31 mouse cellular contexts compared by ENCODE assay signal in the genomic region with DNA sequence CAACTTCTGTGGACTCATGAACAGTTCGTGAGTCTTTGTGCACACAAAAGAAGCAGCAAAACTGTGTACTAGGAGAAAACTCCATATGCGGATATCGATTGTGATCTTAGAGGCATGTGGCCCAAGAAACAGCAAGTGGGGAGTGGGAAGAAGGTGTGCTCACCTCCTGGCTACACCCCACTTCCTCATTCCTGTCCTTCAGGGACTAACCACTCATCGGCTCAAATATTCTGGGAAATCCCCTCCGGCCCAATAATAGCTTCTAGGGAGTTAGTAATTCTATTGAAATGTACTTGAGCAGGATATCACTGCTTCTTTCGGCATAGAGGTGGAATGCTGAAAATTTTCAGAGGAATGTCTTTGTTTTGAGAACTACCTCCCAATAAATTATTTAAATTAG.
DNase-seq lines count a peak whose midpoint lies in the region; ATAC-seq and TF ChIP-seq lines count a peak whose summit lies in the region.
"Had no signal": no experiment of that assay in that cellular context is flagged by ENCODE, and none has a peak within 500 bp of the region (broad histone marks: within the 10 kb centered on the region; RNA-seq: fewer than 3 reads in every experiment).

No protein-coding gene starts in this region.

- H3K36me3 ChIP-seq in heart, embryonic 16.5 days (ENCODE audit: control insufficient read depth, insufficient read depth) = no peaks in the 10 kb centered on the region
- peaks cover 7% of the 10 kb centered on the region for H3K36me3 ChIP-seq in heart, adult 2 months (ENCODE audit: control insufficient read depth, insufficient read depth, low read length)
- no peaks in the 10 kb centered on the region for H3K36me3 ChIP-seq in CH12.LX (replicated peaks in 1 of 2; ENCODE audit: control insufficient read depth in 1 of 2, insufficient read depth in 1 of 2, low read length in 1 of 2)
- H3K36me3 ChIP-seq: forebrain, embryonic 10.5 days; forebrain, embryonic 15.5 days; heart, embryonic 12.5 days; hindbrain, embryonic 10.5 days; hindbrain, embryonic 15.5 days; limb, embryonic 10.5 days; limb, embryonic 15.5 days; lung, embryonic 15.5 days; neural tube, embryonic 15.5 days; stomach, embryonic 15.5 days had no signal

- peaks cover 22% of the 10 kb centered on the region for H3K4me1 ChIP-seq in heart, embryonic 16.5 days (ENCODE audit: control insufficient read depth, insufficient read depth, low read length)
- H3K4me1 ChIP-seq in heart, adult 2 months (ENCODE audit: control insufficient read depth, insufficient read depth, low read length) = peaks cover 3% of the 10 kb centered on the region
- peaks cover 28 to 59% of the 10 kb centered on the region in 2 experiments for H3K4me1 ChIP-seq in CH12.LX (ENCODE audit: control insufficient read depth in 1 of 2, insufficient read depth in 2 of 2)
- H3K4me1 ChIP-seq: forebrain, embryonic 15.5 days; hindbrain, embryonic 15.5 days; neural tube, embryonic 15.5 days; stomach, embryonic 15.5 days had no signal

- intact Hi-C loops in heart, adult 2 months (cut with DNase I) = no loop called here

- TF ChIP-seq EP300 in heart, adult 2 months (IDR thresholded peaks at IDR 0.05; ENCODE audit: insufficient read depth, low read depth, low read length) = no peak
- TF ChIP-seq EP300 in CH12.LX (IDR thresholded peaks at IDR 0.05; ENCODE audit: low read length) = peak; percentile 96

- no peak for TF ChIP-seq CTCF in heart, adult 2 months (IDR thresholded peaks at IDR 0.05)
- no peak for TF ChIP-seq CTCF in CH12.LX (conservative IDR thresholded peaks at IDR 0.05 in 1 of 2, IDR thresholded peaks at IDR 0.05 in 1 of 2; ENCODE audit: low read depth in 2 of 2, low read length in 2 of 2)

- dilution Hi-C loops in CH12.LX (cut with MboI; ENCODE audit: extremely low pct_ligation_motif_present, extremely low pct_unique_long_range_greater_than_20kb, low sequenced_read_pairs) = no loop called here

- H3K27me3 ChIP-seq in heart, embryonic 16.5 days (ENCODE audit: control insufficient read depth, insufficient read depth, low read length) = no peaks in the 10 kb centered on the region
- H3K27me3 ChIP-seq in heart, adult 2 months (ENCODE audit: control insufficient read depth, insufficient read depth, low read length) = no peaks in the 10 kb centered on the region
- no peaks in the 10 kb centered on the region for H3K27me3 ChIP-seq in CH12.LX (replicated peaks)
- H3K27me3 ChIP-seq: forebrain, embryonic 15.5 days; heart, embryonic 12.5 days; hindbrain, embryonic 15.5 days; limb, embryonic 15.5 days; lung, embryonic 15.5 days; neural tube, embryonic 15.5 days; stomach, embryonic 15.5 days had no signal

- 59% methylated on average over 6 of the region's 6 CpGs for WGBS in heart, embryonic 16.5 days
- WGBS in heart, adult 2 months = 49% methylated on average over 6 of the region's 6 CpGs

- H3K4me3 ChIP-seq in heart, embryonic 16.5 days (ENCODE audit: low read length) = no peak overlapping the region
- H3K4me3 ChIP-seq in heart, adult 2 months = no peak overlapping the region
- H3K4me3 ChIP-seq in CH12.LX (replicated peaks in 1 of 3; ENCODE audit: low read depth in 2 of 3, low read length in 2 of 3, poor library complexity in 1 of 3) = no peak overlapping the region
- H3K4me3 ChIP-seq: forebrain, embryonic 10.5 days; forebrain, embryonic 15.5 days; heart, embryonic 12.5 days; hindbrain, embryonic 10.5 days; hindbrain, embryonic 15.5 days; limb, embryonic 10.5 days; limb, embryonic 15.5 days; lung, embryonic 15.5 days; neural tube, embryonic 15.5 days; stomach, embryonic 15.5 days had no signal

- H3K9ac ChIP-seq in heart, embryonic 16.5 days (ENCODE audit: low read length) = no peak overlapping the region
- H3K9ac ChIP-seq in heart, adult 2 months (ENCODE audit: low read depth, low read length) = no peak overlapping the region
- H3K9ac ChIP-seq in CH12.LX (ENCODE audit: insufficient read depth, low read depth) = no peak overlapping the region; the same call in 1 of the 2 replicates
- H3K9ac ChIP-seq: forebrain, embryonic 15.5 days; heart, embryonic 12.5 days; hindbrain, embryonic 15.5 days; limb, embryonic 15.5 days; liver, embryonic 14.5 days; lung, embryonic 15.5 days; neural tube, embryonic 15.5 days; stomach, embryonic 15.5 days had no signal

- no peaks in the 10 kb centered on the region for H3K9me3 ChIP-seq in heart, embryonic 16.5 days (replicated peaks; ENCODE audit: control insufficient read depth, low read length)
- no peaks in the 10 kb centered on the region for H3K9me3 ChIP-seq in CH12.LX (replicated peaks; ENCODE audit: low read length)
- H3K9me3 ChIP-seq: forebrain, embryonic 10.5 days; forebrain, embryonic 15.5 days; heart, embryonic 12.5 days; hindbrain, embryonic 10.5 days; hindbrain, embryonic 15.5 days; limb, embryonic 10.5 days; limb, embryonic 15.5 days; lung, embryonic 15.5 days; neural tube, embryonic 15.5 days; stomach, embryonic 15.5 days had no signal

- H3K4me2 ChIP-seq in heart, embryonic 16.5 days (ENCODE audit: low read depth, low read length) = no peak overlapping the region
- H3K4me2 ChIP-seq in CH12.LX (ENCODE audit: insufficient read depth, low read depth, poor library complexity, severe bottlenecking) = peak overlapping the region; percentile 55; the same call in 1 of the 2 replicates
- H3K4me2 ChIP-seq: forebrain, embryonic 15.5 days; heart, embryonic 12.5 days; hindbrain, embryonic 15.5 days; limb, embryonic 15.5 days; lung, embryonic 15.5 days; neural tube, embryonic 15.5 days; stomach, embryonic 15.5 days had no signal

- no peaks in the 10 kb centered on the region for H3K79me2 ChIP-seq in heart, adult 2 months (replicated peaks; ENCODE audit: control insufficient read depth, insufficient read depth, low read length)
- no peaks in the 10 kb centered on the region for H3K79me2 ChIP-seq in CH12.LX (replicated peaks; ENCODE audit: control insufficient read depth, extremely low read depth, insufficient read depth, poor library complexity, severe bottlenecking)

- no peak for DNase-seq in heart, adult 2 months
- DNase-seq in 3134 (ENCODE audit: extremely low read depth, insufficient read length, low spot score) (peak; percentile 60), CH12.LX (ENCODE audit: extremely low read depth) (peak; percentile 81), ZHBTc4 (ENCODE audit: low read depth, low spot score) (peak; percentile 6)
- DNase-seq in layer of hippocampus, postnatal 36 days = no peak
- DNase-seq in adrenal gland, postnatal 10 days = no peak
- DNase-seq: adrenal gland, postnatal 14 days; cerebellum, adult 11 months; cerebellum, adult 9-10 months; cerebellum, postnatal 36 days; heart, postnatal 14 days; kidney, adult 11 months; kidney, postnatal 25 days; midbrain, embryonic 14.5 days; retina, postnatal 1 day; right cerebral cortex, postnatal 14 days; thymus, postnatal 14 days had no signal

- 0 out of 2 replicates have a peak overlapping the region, but pooled peaks have one; percentile 35 for H3K27ac ChIP-seq in heart, embryonic 16.5 days (ENCODE audit: low read length)
- H3K27ac ChIP-seq in heart, adult 2 months = no peak overlapping the region
- peak overlapping the region; percentile 91 for H3K27ac ChIP-seq in CH12.LX (ENCODE audit: insufficient read depth, low read depth)
- H3K27ac ChIP-seq: forebrain, embryonic 10.5 days; forebrain, embryonic 15.5 days; hindbrain, embryonic 10.5 days; hindbrain, embryonic 15.5 days; limb, embryonic 10.5 days; limb, embryonic 15.5 days; liver, embryonic 14.5 days; neural tube, embryonic 15.5 days; stomach, embryonic 15.5 days had no signal

- no peak for TF ChIP-seq POLR2A in heart, adult 2 months (IDR thresholded peaks at IDR 0.05; ENCODE audit: insufficient read depth, low read depth, low read length)
- TF ChIP-seq POLR2A in CH12.LX (IDR thresholded peaks at IDR 0.05; ENCODE audit: low read depth, low read length) = 0 out of 2 replicates have a peak, but pooled peaks have one; percentile 38

- in situ Hi-C loops in CH12.LX (cut with MboI; ENCODE audit: low pct_ligation_motif_present, low pct_unique_long_range_greater_than_20kb, low sequenced_read_pairs) = no loop called here

- no peak for ATAC-seq in heart, embryonic 16.5 days (replicated peaks; ENCODE audit: extremely low read depth, insufficient read depth, low FRiP score)
- ATAC-seq in granulocyte monocyte progenitor cell, adult 5-6 weeks (replicated peaks; ENCODE audit: poor library complexity, severe bottlenecking) = no peak
- ATAC-seq: forebrain, embryonic 15.5 days; inflammation-experienced regulatory T-cells, adult 6 months had no signal

- no peak; the same call in 1 of the 2 replicates for TF ChIP-seq RAD21 in CH12.LX (IDR thresholded peaks at IDR 0.05; ENCODE audit: low read depth, low read length)

TF ChIP-seq in CH12.LX, 34 proteins besides CTCF, POLR2A, EP300 and RAD21:
- peak; percentile 73; the same call in 1 of the 2 replicates for TF ChIP-seq MAX (IDR thresholded peaks at IDR 0.05; ENCODE audit: low read length)
- peak; percentile 63 for TF ChIP-seq TCF12 (IDR thresholded peaks at IDR 0.05; ENCODE audit: low read depth, low read length)
- no peak for TF ChIP-seq MAFK (IDR thresholded peaks at IDR 0.05; ENCODE audit: insufficient replicate concordance, low read length)
- TF ChIP-seq NELFE (IDR thresholded peaks at IDR 0.05; ENCODE audit: low read depth, low read length) = no peak
- no peak for TF ChIP-seq MAZ (IDR thresholded peaks at IDR 0.05; ENCODE audit: low read depth, low read length)
- TF ChIP-seq BHLHE40 (IDR thresholded peaks at IDR 0.05; ENCODE audit: low read depth, low read length) = peak; percentile 74
- peak; percentile 82 for TF ChIP-seq MYC (IDR thresholded peaks at IDR 0.05; ENCODE audit: low read depth, low read length)
- TF ChIP-seq MEF2A (IDR thresholded peaks at IDR 0.05; ENCODE audit: borderline replicate concordance, low read depth, low read length) = peak; percentile 97
- peak; percentile 79 for TF ChIP-seq ELF1 (IDR thresholded peaks at IDR 0.05; ENCODE audit: low read depth, low read length)
- TF ChIP-seq IRF4 (IDR thresholded peaks at IDR 0.05; ENCODE audit: low read depth, low read length) = peak; percentile 90
- peak; percentile 11; the same call in 1 of the 2 replicates for TF ChIP-seq JUN (IDR thresholded peaks at IDR 0.05; ENCODE audit: insufficient read depth, low read depth, low read length)
- peak; percentile 13; the same call in 1 of the 2 replicates for TF ChIP-seq JUND (conservative IDR thresholded peaks at IDR 0.05; ENCODE audit: low read depth, low read length)
- peak; percentile 67 for TF ChIP-seq ETS1 (conservative IDR thresholded peaks at IDR 0.05; ENCODE audit: low read depth, low read length)

Comparison
In these comparisons a context has a peak if more than half of its experiments do, and no peak if none do; other contexts are left out.
1. DNase-seq: peak in 3134 (single experiment), CH12.LX (single experiment) and ZHBTc4 (single experiment); none in heart, adult 2 months (0 of 2), layer of hippocampus, postnatal 36 days (0 of 2) and adrenal gland, postnatal 10 days (single experiment).